Mouse (Mus musculus) sigmoid colon, adult 10 weeks (tissue): ENCODE data around the gene Gsc. TPM values are rescaled to one million over a fixed set of nuclear protein-coding genes. Genes with fewer than 3 reads are reported as not detected.

Source experiments
- polyA plus RNA-seq: library from polyadenylated mRNA; stranded (reverse); fragments of 350-450 nt; fragmentation: Illumina TruSeq; extraction: RNeasy Lipid Tissue Mini Kit (QIAGEN cat#74804); gene quantifications from one replicate; pipeline ENCODE4 v1.2.3, GENCODE M21; 2014; ENCODE audit warnings: low read depth, low replicate concordance

Gene Gsc
- polyA plus RNA-seq: not detected

GRCm38 (mm10) chr12:104472601-104473424, at the start of gene Gsc:
Gene Gsc, minus strand, starts transcription at chr12:104473330.

Other genes starting within 250 kb of the Gsc start
- 2.8 TPM for gene Serpina3g, start 237.1 kb downstream of the Gsc start, polyA plus RNA-seq
- not detected for gene Serpina3i, start 210.2 kb downstream of the Gsc start, polyA plus RNA-seq
- not detected for gene Serpina3j, start 158.8 kb downstream of the Gsc start, polyA plus RNA-seq
- not detected for gene Serpina3k, start 134.8 kb downstream of the Gsc start, polyA plus RNA-seq
- gene Serpina3m, start 134.8 kb downstream of the Gsc start, polyA plus RNA-seq: not detected
- 6.3 TPM for gene Serpina3n, start 66.6 kb downstream of the Gsc start, polyA plus RNA-seq